Mouse (Mus musculus): ENCODE data around the gene Defb13. TPM values are rescaled to one million over a fixed set of nuclear protein-coding genes. Genes with fewer than 3 reads are reported as not detected.
A peak's percentile ranks its signal among the peaks of the same experiment; 100 is the strongest.

Gene Defb13
- polyA plus RNA-seq, 1 experiment from 2014 or later = not detected

DNA sequence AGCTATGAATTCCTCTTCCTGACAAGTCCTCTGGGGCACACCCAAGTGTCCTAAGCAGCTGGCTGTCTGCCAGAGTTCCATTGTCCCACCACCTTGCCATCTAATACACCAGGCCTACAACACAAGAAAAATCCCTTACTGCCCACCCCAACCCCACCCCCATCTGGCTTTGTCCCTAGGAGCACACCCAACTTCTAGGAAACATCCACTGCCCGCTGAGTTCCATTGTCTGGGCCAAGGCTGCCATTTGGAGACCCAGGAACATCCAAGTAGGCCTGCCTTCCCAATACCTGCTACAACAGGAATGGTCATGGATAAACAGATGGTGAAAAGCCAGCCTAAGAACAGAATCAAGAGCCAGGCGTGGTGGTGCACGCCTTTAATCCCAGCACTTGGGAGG lies 9.8 kb downstream of the Defb13 start:
- H3K4me3 ChIP-seq (ENCODE audit: low read length) = no peak overlapping the region
- H3K4me2 ChIP-seq (replicated peaks; ENCODE audit: low read depth, low read length) = no peak overlapping the region
- no peaks in the 10 kb centered on the region for H3K27me3 ChIP-seq (ENCODE audit: insufficient read depth, low read length)
- H3K9ac ChIP-seq (replicated peaks; ENCODE audit: low read length) = no peak overlapping the region
- 83% methylated on average over 3 of the region's 3 CpGs for WGBS
- no peaks in the 10 kb centered on the region for H3K9me3 ChIP-seq (ENCODE audit: low read length)
- no peaks in the 10 kb centered on the region for H3K36me3 ChIP-seq (ENCODE audit: insufficient read depth, low read length)
- no peaks in the 10 kb centered on the region for H3K4me1 ChIP-seq (ENCODE audit: insufficient read depth, low read length)
- H3K27ac ChIP-seq (ENCODE audit: low read length) = no peak overlapping the region
- ATAC-seq (ENCODE audit: low FRiP score, low TSS enrichment) = no peak

GRCm38 (mm10) chr8:21958414-21958813 lies 11.9 kb downstream of the Defb13 start, which contains the start of gene Fam90a1a:
Gene Fam90a1a (plus strand): TSS chr8:21958714.
- no peak within 1 kb of the TSS for H3K9ac ChIP-seq (replicated peaks; ENCODE audit: low read length)
- 78% methylated on average over 2 of the region's 2 CpGs for WGBS
- no peaks in the 10 kb centered on the region for H3K36me3 ChIP-seq (ENCODE audit: insufficient read depth, low read length)
- H3K4me1 ChIP-seq (ENCODE audit: insufficient read depth, low read length) = no peaks in the 10 kb centered on the region
- no peak within 1 kb of the TSS for H3K4me3 ChIP-seq (ENCODE audit: low read length)
- H3K27me3 ChIP-seq (ENCODE audit: insufficient read depth, low read length) = no peaks in the 10 kb centered on the region
- H3K9me3 ChIP-seq (ENCODE audit: low read length) = no peaks in the 10 kb centered on the region
- H3K27ac ChIP-seq (ENCODE audit: low read length) = no peak within 1 kb of the TSS
- no peak for ATAC-seq (ENCODE audit: low FRiP score, low TSS enrichment)
- H3K4me2 ChIP-seq (replicated peaks; ENCODE audit: low read depth, low read length) = no peak within 1 kb of the TSS

DNA sequence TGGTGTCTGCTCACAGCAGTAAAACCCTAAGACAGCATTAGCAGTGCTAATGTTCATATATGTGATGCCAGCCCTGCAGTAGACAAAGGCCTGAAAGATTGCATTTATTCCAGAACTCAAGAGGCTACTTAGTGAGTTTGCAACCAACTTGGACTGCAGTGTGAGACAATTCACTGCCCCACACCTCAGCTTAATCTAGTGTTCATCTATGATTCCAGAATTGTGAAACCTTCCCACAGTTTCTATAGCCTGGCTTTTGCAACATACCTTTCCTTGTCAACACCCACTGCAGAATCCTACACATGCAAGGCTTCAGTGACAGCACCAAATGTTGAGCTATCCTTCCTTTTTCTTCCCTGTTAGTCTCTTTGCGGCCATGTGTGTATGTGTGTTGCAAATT lies 20.1 kb downstream of the Defb13 start:
- no peak for ATAC-seq (ENCODE audit: low FRiP score, low TSS enrichment)
- H3K27me3 ChIP-seq (ENCODE audit: insufficient read depth, low read length) = no peaks in the 10 kb centered on the region

GRCm38 (mm10) chr8:21969475-21969874 lies 22.9 kb downstream of the Defb13 start, which contains the start of gene Ccdc70:
Gene Ccdc70 (plus strand): TSS chr8:21969775.
- Histone ChIP-seq H3K4me1 (ENCODE audit: insufficient read depth, low read length) (no peaks in the 10 kb centered on the region), H3K9ac (replicated peaks; ENCODE audit: low read length) (no peak within 1 kb of the TSS), H3K4me3 (ENCODE audit: low read length) (no peak within 1 kb of the TSS), H3K4me2 (replicated peaks; ENCODE audit: low read depth, low read length) (no peak within 1 kb of the TSS), H3K27me3 (ENCODE audit: insufficient read depth, low read length) (no peaks in the 10 kb centered on the region), H3K27ac (ENCODE audit: low read length) (no peak within 1 kb of the TSS), H3K9me3 (ENCODE audit: low read length) (no peaks in the 10 kb centered on the region), H3K36me3 (ENCODE audit: insufficient read depth, low read length) (no peaks in the 10 kb centered on the region)
- ATAC-seq (ENCODE audit: low FRiP score, low TSS enrichment) = no peak
- 85% methylated on average over 3 of the region's 3 CpGs for WGBS

More for the DNA sequence above, 20.1 kb downstream of the Defb13 start:
- Histone ChIP-seq H3K4me1 (ENCODE audit: insufficient read depth, low read length) (no peaks in the 10 kb centered on the region), H3K9ac (replicated peaks; ENCODE audit: low read length) (no peak overlapping the region), H3K9me3 (ENCODE audit: low read length) (no peaks in the 10 kb centered on the region), H3K4me3 (ENCODE audit: low read length) (no peak overlapping the region), H3K36me3 (ENCODE audit: insufficient read depth, low read length) (no peaks in the 10 kb centered on the region), H3K4me2 (replicated peaks; ENCODE audit: low read depth, low read length) (no peak overlapping the region), H3K27ac (ENCODE audit: low read length) (no peak overlapping the region)
- WGBS = 73% methylated on average over 1 of the region's 1 CpGs

DNA sequence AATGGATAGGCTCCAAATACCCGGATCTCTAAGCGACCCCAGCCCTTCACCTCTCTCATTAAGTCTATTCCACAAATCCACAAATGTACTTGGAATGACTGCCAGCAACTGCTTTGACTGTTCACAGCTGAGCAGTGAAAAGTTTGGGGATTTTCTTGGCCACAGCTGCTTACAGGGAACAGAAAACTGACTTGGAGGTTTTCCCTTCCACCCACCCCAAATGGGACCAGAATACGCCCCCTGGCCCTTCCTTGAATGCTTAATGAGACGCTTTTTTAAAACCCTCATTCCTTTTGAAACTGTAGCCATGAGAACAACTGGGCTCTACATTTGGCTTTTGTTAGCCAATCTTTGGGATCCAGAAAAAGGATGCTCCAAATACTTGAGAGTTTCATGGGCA lies 31.6 kb downstream of the Defb13 start:
- no peak for ATAC-seq (ENCODE audit: low FRiP score, low TSS enrichment)

GRCm38 (mm10) chr8:21981664-21982337 lies 35.2 kb downstream of the Defb13 start:
- Histone ChIP-seq H3K9ac (replicated peaks; ENCODE audit: low read length) (no peak overlapping the region), H3K27me3 (ENCODE audit: insufficient read depth, low read length) (no peaks in the 10 kb centered on the region), H3K4me3 (ENCODE audit: low read length) (no peak overlapping the region), H3K4me1 (ENCODE audit: insufficient read depth, low read length) (no peaks in the 10 kb centered on the region), H3K4me2 (replicated peaks; ENCODE audit: low read depth, low read length) (no peak overlapping the region), H3K36me3 (ENCODE audit: insufficient read depth, low read length) (no peaks in the 10 kb centered on the region), H3K9me3 (ENCODE audit: low read length) (no peaks in the 10 kb centered on the region), H3K27ac (ENCODE audit: low read length) (no peak overlapping the region)
- 55% methylated on average over 8 of the region's 8 CpGs for WGBS
- no peak for ATAC-seq (ENCODE audit: low FRiP score, low TSS enrichment)

More for the DNA sequence above, 31.6 kb downstream of the Defb13 start:
- Histone ChIP-seq H3K36me3 (ENCODE audit: insufficient read depth, low read length) (no peaks in the 10 kb centered on the region), H3K9me3 (ENCODE audit: low read length) (no peaks in the 10 kb centered on the region), H3K27me3 (ENCODE audit: insufficient read depth, low read length) (no peaks in the 10 kb centered on the region), H3K9ac (replicated peaks; ENCODE audit: low read length) (no peak overlapping the region), H3K27ac (ENCODE audit: low read length) (no peak overlapping the region), H3K4me1 (ENCODE audit: insufficient read depth, low read length) (no peaks in the 10 kb centered on the region), H3K4me2 (replicated peaks; ENCODE audit: low read depth, low read length) (no peak overlapping the region), H3K4me3 (ENCODE audit: low read length) (no peak overlapping the region)
- WGBS = 65% methylated on average over 4 of the region's 4 CpGs

DNA sequence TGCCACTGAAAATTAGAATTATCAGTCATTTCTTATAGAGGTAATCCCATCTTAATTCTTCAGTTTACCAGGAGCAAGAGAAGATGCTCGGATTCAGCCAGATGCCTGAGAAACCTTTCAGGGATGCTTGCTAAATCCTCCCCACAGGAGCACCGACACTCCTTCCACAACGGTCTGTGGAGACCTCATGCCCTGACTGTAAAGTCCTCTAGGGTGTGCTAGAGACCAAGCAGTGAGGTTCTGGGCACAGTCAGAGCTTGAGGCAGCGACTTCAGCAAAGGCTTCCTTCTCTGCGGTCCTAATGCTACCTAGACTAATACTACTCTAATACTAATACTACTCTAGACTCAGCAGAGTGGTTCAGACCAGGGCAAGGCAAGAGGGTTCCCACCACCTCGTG lies 45.6 kb downstream of the Defb13 start:
- Histone ChIP-seq H3K9me3 (ENCODE audit: low read length) (no peaks in the 10 kb centered on the region), H3K27me3 (ENCODE audit: insufficient read depth, low read length) (no peaks in the 10 kb centered on the region), H3K4me2 (replicated peaks; ENCODE audit: low read depth, low read length) (no peak overlapping the region), H3K27ac (ENCODE audit: low read length) (no peak overlapping the region), H3K36me3 (ENCODE audit: insufficient read depth, low read length) (no peaks in the 10 kb centered on the region), H3K9ac (replicated peaks; ENCODE audit: low read length) (no peak overlapping the region), H3K4me1 (ENCODE audit: insufficient read depth, low read length) (no peaks in the 10 kb centered on the region), H3K4me3 (ENCODE audit: low read length) (no peak overlapping the region)
- WGBS = 23% methylated on average over 6 of the region's 6 CpGs
- ATAC-seq (ENCODE audit: low FRiP score, low TSS enrichment) = peak; percentile 90

DNA sequence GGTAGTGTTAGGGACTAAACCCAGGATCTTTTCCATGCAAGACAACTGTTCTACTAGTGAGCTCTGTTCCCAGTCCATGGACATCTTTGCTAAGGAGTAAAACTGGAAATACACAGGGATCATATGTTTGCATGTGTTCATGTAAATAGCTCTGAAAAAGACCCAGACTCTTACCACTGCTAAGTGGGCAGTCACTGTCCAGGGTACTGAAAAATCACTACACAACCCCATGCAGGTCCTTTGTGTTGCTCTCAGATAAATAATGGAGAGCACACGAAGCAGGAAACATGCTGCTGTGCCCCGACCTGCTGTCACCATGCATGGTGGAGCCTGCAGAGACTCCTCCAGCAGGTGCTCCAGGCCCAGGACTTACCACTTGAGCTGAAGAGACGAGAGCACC lies 48.6 kb downstream of the Defb13 start:
- ATAC-seq (ENCODE audit: low FRiP score, low TSS enrichment) = no peak
- 30% methylated on average over 3 of the region's 3 CpGs for WGBS

More for the DNA sequence above, 48.6 kb downstream of the Defb13 start:
- Histone ChIP-seq H3K4me3 (ENCODE audit: low read length) (no peak overlapping the region), H3K4me1 (ENCODE audit: insufficient read depth, low read length) (no peaks in the 10 kb centered on the region), H3K27ac (ENCODE audit: low read length) (no peak overlapping the region), H3K4me2 (replicated peaks; ENCODE audit: low read depth, low read length) (no peak overlapping the region), H3K9me3 (ENCODE audit: low read length) (no peaks in the 10 kb centered on the region), H3K9ac (replicated peaks; ENCODE audit: low read length) (no peak overlapping the region), H3K27me3 (ENCODE audit: insufficient read depth, low read length) (no peaks in the 10 kb centered on the region), H3K36me3 (ENCODE audit: insufficient read depth, low read length) (no peaks in the 10 kb centered on the region)

Other genes with a start within 250 kb of the Defb13 start
- not detected in 2 replicates for gene AY761184, start 243.1 kb upstream of the Defb13 start, polyA plus RNA-seq (2015; fragmentation: Nextera tagmentation; extraction: Ambion mirVana)
- gene Defa24, start 212.3 kb upstream of the Defb13 start, polyA plus RNA-seq (2015; fragmentation: Nextera tagmentation; extraction: Ambion mirVana) = not detected in 2 replicates
- not detected in 2 replicates for gene Defb50, start 123.2 kb upstream of the Defb13 start, polyA plus RNA-seq (2015; fragmentation: Nextera tagmentation; extraction: Ambion mirVana)
- gene Defb2, start 106.8 kb upstream of the Defb13 start, polyA plus RNA-seq (2015; fragmentation: Nextera tagmentation; extraction: Ambion mirVana) = not detected in 2 replicates
- not detected in 2 replicates for gene Defb10, start 87.9 kb upstream of the Defb13 start, polyA plus RNA-seq (2015; fragmentation: Nextera tagmentation; extraction: Ambion mirVana)
- gene Defb9, start 61.3 kb upstream of the Defb13 start, polyA plus RNA-seq (2015; fragmentation: Nextera tagmentation; extraction: Ambion mirVana) = not detected in 2 replicates
- not detected in 2 replicates for gene Defb11, start 40.4 kb upstream of the Defb13 start, polyA plus RNA-seq (2015; fragmentation: Nextera tagmentation; extraction: Ambion mirVana)
- not detected in 2 replicates for gene Defb15, start 14.1 kb upstream of the Defb13 start, polyA plus RNA-seq (2015; fragmentation: Nextera tagmentation; extraction: Ambion mirVana)
- gene Defb35, start 8.4 kb upstream of the Defb13 start, polyA plus RNA-seq (2015; fragmentation: Nextera tagmentation; extraction: Ambion mirVana) = not detected in 2 replicates
- not detected in 2 replicates for gene Fam90a1a, start 12.0 kb downstream of the Defb13 start, polyA plus RNA-seq (2015; fragmentation: Nextera tagmentation; extraction: Ambion mirVana)
- not detected in 2 replicates for gene Ccdc70, start 23.0 kb downstream of the Defb13 start, polyA plus RNA-seq (2015; fragmentation: Nextera tagmentation; extraction: Ambion mirVana)
- gene Atp7b, start 113.5 kb downstream of the Defb13 start, polyA plus RNA-seq (2015; fragmentation: Nextera tagmentation; extraction: Ambion mirVana) = 0.67 and 0.72 TPM in 2 replicates
- gene Alg11, start 114.0 kb downstream of the Defb13 start, polyA plus RNA-seq (2015; fragmentation: Nextera tagmentation; extraction: Ambion mirVana) = 33.0 and 36.0 TPM in 2 replicates
- gene Nek5, start 178.3 kb downstream of the Defb13 start, polyA plus RNA-seq (2015; fragmentation: Nextera tagmentation; extraction: Ambion mirVana) = 0.32 and 0.59 TPM in 2 replicates
- 5.9 and 7.2 TPM in 2 replicates for gene Nek3, start 219.7 kb downstream of the Defb13 start, polyA plus RNA-seq (2015; fragmentation: Nextera tagmentation; extraction: Ambion mirVana)
- gene Ckap2, start 239.1 kb downstream of the Defb13 start, polyA plus RNA-seq (2015; fragmentation: Nextera tagmentation; extraction: Ambion mirVana) = 38.5 and 40.6 TPM in 2 replicates
- 35.8 and 39.5 TPM in 2 replicates for gene Vps36, start 246.0 kb downstream of the Defb13 start, polyA plus RNA-seq (2015; fragmentation: Nextera tagmentation; extraction: Ambion mirVana)